17 mouse cellular contexts compared by ENCODE assay signal in genomic region chr4:108345826-108346225, GRCm38 (mm10). TPM values are rescaled to one million over a fixed set of nuclear protein-coding genes. Genes with fewer than 3 reads are reported as not detected.
DNase-seq lines count a peak whose midpoint lies in the region; ATAC-seq lines count a peak whose summit lies in the region.
"Had no signal": no experiment of that assay in that cellular context is flagged by ENCODE, and none has a peak within 500 bp of the region (broad histone marks: within the 10 kb centered on the region; RNA-seq: fewer than 3 reads in every experiment).

No protein-coding gene starts in this region.

- H3K9ac ChIP-seq in hindbrain, embryonic 11.5 days (ENCODE audit: low read depth, low read length): no peak overlapping the region
- no peak overlapping the region for H3K9ac ChIP-seq in lung, embryonic 16.5 days (ENCODE audit: low read length)
- H3K9ac ChIP-seq in embryonic facial prominence, embryonic 15.5 days: no peak overlapping the region
- no peak overlapping the region for H3K9ac ChIP-seq in stomach, embryonic 14.5 days (replicated peaks; ENCODE audit: low read depth, low read length)

- no peaks in the 10 kb centered on the region for H3K27me3 ChIP-seq in hindbrain, embryonic 10.5 days (ENCODE audit: insufficient read depth, poor library complexity, severe bottlenecking)
- no peaks in the 10 kb centered on the region for H3K27me3 ChIP-seq in hindbrain, embryonic 11.5 days (ENCODE audit: control insufficient read depth, insufficient read depth, low read length)
- no peaks in the 10 kb centered on the region for H3K27me3 ChIP-seq in lung, embryonic 16.5 days (ENCODE audit: control insufficient read depth, insufficient read depth, low read depth, low read length)
- H3K27me3 ChIP-seq in embryonic facial prominence, embryonic 15.5 days: no peaks in the 10 kb centered on the region
- no peaks in the 10 kb centered on the region for H3K27me3 ChIP-seq in stomach, embryonic 14.5 days (ENCODE audit: control insufficient read depth, insufficient read depth, low read length)

- 20% methylated on average over 5 of the region's 5 CpGs for WGBS in hindbrain, embryonic 10.5 days
- 16% methylated on average over 5 of the region's 5 CpGs for WGBS in hindbrain, embryonic 11.5 days
- whole genome bisulfite sequencing in lung, embryonic 16.5 days: 36% methylated on average over 4 of the region's 5 CpGs
- WGBS in embryonic facial prominence, embryonic 15.5 days: 26% methylated on average over 5 of the region's 5 CpGs
- 24% methylated on average over 5 of the region's 5 CpGs for WGBS in stomach, embryonic 14.5 days

- peak overlapping the region; percentile 82 for H3K27ac ChIP-seq in hindbrain, embryonic 10.5 days
- no peak overlapping the region for H3K27ac ChIP-seq in hindbrain, embryonic 11.5 days (ENCODE audit: low read depth, low read length)
- 0 out of 2 replicates have a peak overlapping the region, but pooled peaks have one; percentile 11 for H3K27ac ChIP-seq in lung, embryonic 16.5 days (ENCODE audit: low read length)
- H3K27ac ChIP-seq in embryonic facial prominence, embryonic 15.5 days (replicated peaks): peak overlapping the region; percentile 61; the same call in 1 of the 2 replicates
- H3K27ac ChIP-seq in stomach, embryonic 14.5 days (ENCODE audit: low read length): peak overlapping the region; percentile 87

- H3K4me3 ChIP-seq in hindbrain, embryonic 10.5 days: no peak overlapping the region
- no peak overlapping the region for H3K4me3 ChIP-seq in hindbrain, embryonic 11.5 days (ENCODE audit: low read depth, low read length)
- H3K4me3 ChIP-seq in lung, embryonic 16.5 days (ENCODE audit: low read length): no peak overlapping the region
- H3K4me3 ChIP-seq in embryonic facial prominence, embryonic 15.5 days (replicated peaks): no peak overlapping the region
- H3K4me3 ChIP-seq in stomach, embryonic 14.5 days (ENCODE audit: low read depth, low read length): no peak overlapping the region
- H3K4me3 ChIP-seq: gastrocnemius, adult 2 months had no signal

- H3K4me1 ChIP-seq in hindbrain, embryonic 10.5 days (replicated peaks): peaks cover 61% of the 10 kb centered on the region
- no peaks in the 10 kb centered on the region; the same call in 1 of the 2 replicates for H3K4me1 ChIP-seq in hindbrain, embryonic 11.5 days (replicated peaks; ENCODE audit: control insufficient read depth, insufficient read depth, low read length)
- peaks cover 29% of the 10 kb centered on the region for H3K4me1 ChIP-seq in lung, embryonic 16.5 days (replicated peaks; ENCODE audit: control insufficient read depth, insufficient read depth, low read length)
- peaks cover 45% of the 10 kb centered on the region for H3K4me1 ChIP-seq in embryonic facial prominence, embryonic 15.5 days
- peaks cover 45% of the 10 kb centered on the region for H3K4me1 ChIP-seq in stomach, embryonic 14.5 days (ENCODE audit: control insufficient read depth, insufficient read depth, low read length)

- H3K36me3 ChIP-seq in hindbrain, embryonic 10.5 days: no peaks in the 10 kb centered on the region
- H3K36me3 ChIP-seq in hindbrain, embryonic 11.5 days (ENCODE audit: control insufficient read depth, insufficient read depth, low read length): no peaks in the 10 kb centered on the region
- no peaks in the 10 kb centered on the region for H3K36me3 ChIP-seq in lung, embryonic 16.5 days (ENCODE audit: control insufficient read depth, insufficient read depth, low read length)
- no peaks in the 10 kb centered on the region for H3K36me3 ChIP-seq in embryonic facial prominence, embryonic 15.5 days
- no peaks in the 10 kb centered on the region for H3K36me3 ChIP-seq in stomach, embryonic 14.5 days (ENCODE audit: control insufficient read depth, insufficient read depth, low read length)

- no peak for ATAC-seq in hindbrain, embryonic 11.5 days (ENCODE audit: low FRiP score)
- peak; percentile 36; the same call in 1 of the 2 replicates for ATAC-seq in lung, embryonic 16.5 days (ENCODE audit: low read depth)
- no peak for ATAC-seq in embryonic facial prominence, embryonic 15.5 days (ENCODE audit: insufficient number of reproducible peaks, low FRiP score, low TSS enrichment, low read depth)
- no peak for ATAC-seq in stomach, embryonic 14.5 days (ENCODE audit: insufficient number of reproducible peaks, insufficient read depth, low FRiP score, low read depth)
- ATAC-seq: forebrain, embryonic 16.5 days had no signal

- no peak overlapping the region for H3K4me2 ChIP-seq in hindbrain, embryonic 11.5 days (replicated peaks; ENCODE audit: low read depth, low read length)
- H3K4me2 ChIP-seq in lung, embryonic 16.5 days (ENCODE audit: low read depth, low read length): no peak overlapping the region
- no peak overlapping the region for H3K4me2 ChIP-seq in embryonic facial prominence, embryonic 15.5 days (replicated peaks)
- H3K4me2 ChIP-seq in stomach, embryonic 14.5 days (replicated peaks; ENCODE audit: low read depth, low read length): no peak overlapping the region

- no peaks in the 10 kb centered on the region for H3K9me3 ChIP-seq in hindbrain, embryonic 10.5 days
- no peaks in the 10 kb centered on the region for H3K9me3 ChIP-seq in hindbrain, embryonic 11.5 days (ENCODE audit: control insufficient read depth, low read length)
- no peaks in the 10 kb centered on the region for H3K9me3 ChIP-seq in lung, embryonic 16.5 days (ENCODE audit: control insufficient read depth, low read length)
- H3K9me3 ChIP-seq in embryonic facial prominence, embryonic 15.5 days (replicated peaks): no peaks in the 10 kb centered on the region
- H3K9me3 ChIP-seq in stomach, embryonic 14.5 days (ENCODE audit: control insufficient read depth, low read depth, low read length): no peaks in the 10 kb centered on the region

- DNase-seq in hindbrain, embryonic 10.5 days (ENCODE audit: low spot score): no peak
- DNase-seq in hindbrain, embryonic 11.5 days (ENCODE audit: low spot score): no peak
- no peak for DNase-seq in lung, adult 18-20 months
- DNase-seq in thymus, postnatal 25 days: no peak
- DNase-seq in cerebellum, adult 9-10 months: no peak
- DNase-seq: cerebellum, postnatal 10 days; gastrocnemius, adult 2 months; heart, adult 11 months; kidney, postnatal 4 days; lung, postnatal 10 days; spleen, adult 18-20 months had no signal

RNA-seq across cellular contexts. Expression of gene Coa7, which starts 17.9 kb away (rescaled TPM):
- polyA plus RNA-seq in hindbrain, embryonic 10.5 days (2016; fragmentation: Nextera tagmentation; extraction: Ambion mirVana): 65.2 and 68.6 TPM in 2 replicates
- 42.1 and 53.1 TPM in 2 replicates for polyA plus RNA-seq in hindbrain, embryonic 11.5 days (2014; fragmentation: Nextera tagmentation; extraction: Ambion mirVana)
- polyA plus RNA-seq in lung, embryonic 16.5 days (2015; fragmentation: Nextera tagmentation; extraction: Ambion mirVana): 39.2 and 43.1 TPM in 2 replicates
- polyA plus RNA-seq in embryonic facial prominence, embryonic 15.5 days (2015; fragmentation: Nextera tagmentation; extraction: Ambion mirVana): 39.9 and 42.9 TPM in 2 replicates
- 46.3 and 48.0 TPM in 2 replicates for polyA plus RNA-seq in stomach, embryonic 14.5 days (2014; fragmentation: Nextera tagmentation; extraction: Ambion mirVana)

RNA-seq across cellular contexts. Expression of gene Shisal2a, which starts 37.3 kb away (rescaled TPM):
- 1.1 and 2.4 TPM in 2 replicates for polyA plus RNA-seq in hindbrain, embryonic 10.5 days (2016; fragmentation: Nextera tagmentation; extraction: Ambion mirVana)
- 2.0 and 3.2 TPM in 2 replicates for polyA plus RNA-seq in hindbrain, embryonic 11.5 days (2014; fragmentation: Nextera tagmentation; extraction: Ambion mirVana)
- 0.55 and 1.2 TPM in 2 replicates for polyA plus RNA-seq in lung, embryonic 16.5 days (2015; fragmentation: Nextera tagmentation; extraction: Ambion mirVana)
- polyA plus RNA-seq in embryonic facial prominence, embryonic 15.5 days (2015; fragmentation: Nextera tagmentation; extraction: Ambion mirVana): 3.6 and 3.8 TPM in 2 replicates
- 2.0 and 2.8 TPM in 2 replicates for polyA plus RNA-seq in stomach, embryonic 14.5 days (2014; fragmentation: Nextera tagmentation; extraction: Ambion mirVana)
- polyA plus RNA-seq: C2C12; testis, adult 2 months had no signal

RNA-seq across cellular contexts. Expression of gene Zyg11b, which starts 44.9 kb away (rescaled TPM):
- polyA plus RNA-seq in hindbrain, embryonic 10.5 days (2016; fragmentation: Nextera tagmentation; extraction: Ambion mirVana): 13.0 and 17.0 TPM in 2 replicates
- polyA plus RNA-seq in hindbrain, embryonic 11.5 days (2014; fragmentation: Nextera tagmentation; extraction: Ambion mirVana): 18.6 and 22.2 TPM in 2 replicates
- 9.6 and 9.9 TPM in 2 replicates for polyA plus RNA-seq in lung, embryonic 16.5 days (2015; fragmentation: Nextera tagmentation; extraction: Ambion mirVana)
- polyA plus RNA-seq in embryonic facial prominence, embryonic 15.5 days (2015; fragmentation: Nextera tagmentation; extraction: Ambion mirVana): 10.7 and 11.5 TPM in 2 replicates
- polyA plus RNA-seq in stomach, embryonic 14.5 days (2014; fragmentation: Nextera tagmentation; extraction: Ambion mirVana): 15.1 and 18.1 TPM in 2 replicates
